Mouse (Mus musculus) layer of hippocampus, adult 9-10 months (tissue): ENCODE measurements at regions not wholly inside any gene's neighbourhood (a gene's known extent, or its start where the extent isn't known, plus 50 kb on each side); places are given as distances from the start of the nearest gene placed in this dataset.

ENCODE experiments used
- DNase-seq: peaks from one replicate; pipeline ENCODE4 v3.0.0; 2022; ENCODE audit warnings: low spot score

- no peak for DNase-seq
Observed at GRCm38 (mm10) chr15:67467404-67468345, 967.0 kb upstream of the Lrrc6 start.

GRCm38 (mm10) chr15:67462863-67463262, 962.2 kb upstream of the Lrrc6 start:
- no peak for DNase-seq

GRCm38 (mm10) chr15:67460384-67460783, 959.7 kb upstream of the Lrrc6 start:
- DNase-seq: no peak

- DNase-seq: peak; percentile 11
Observed at GRCm38 (mm10) chr15:67434284-67434683, 933.6 kb upstream of the Lrrc6 start.

GRCm38 (mm10) chr15:67423922-67424321, 923.2 kb upstream of the Lrrc6 start:
- DNase-seq: no peak

DNA sequence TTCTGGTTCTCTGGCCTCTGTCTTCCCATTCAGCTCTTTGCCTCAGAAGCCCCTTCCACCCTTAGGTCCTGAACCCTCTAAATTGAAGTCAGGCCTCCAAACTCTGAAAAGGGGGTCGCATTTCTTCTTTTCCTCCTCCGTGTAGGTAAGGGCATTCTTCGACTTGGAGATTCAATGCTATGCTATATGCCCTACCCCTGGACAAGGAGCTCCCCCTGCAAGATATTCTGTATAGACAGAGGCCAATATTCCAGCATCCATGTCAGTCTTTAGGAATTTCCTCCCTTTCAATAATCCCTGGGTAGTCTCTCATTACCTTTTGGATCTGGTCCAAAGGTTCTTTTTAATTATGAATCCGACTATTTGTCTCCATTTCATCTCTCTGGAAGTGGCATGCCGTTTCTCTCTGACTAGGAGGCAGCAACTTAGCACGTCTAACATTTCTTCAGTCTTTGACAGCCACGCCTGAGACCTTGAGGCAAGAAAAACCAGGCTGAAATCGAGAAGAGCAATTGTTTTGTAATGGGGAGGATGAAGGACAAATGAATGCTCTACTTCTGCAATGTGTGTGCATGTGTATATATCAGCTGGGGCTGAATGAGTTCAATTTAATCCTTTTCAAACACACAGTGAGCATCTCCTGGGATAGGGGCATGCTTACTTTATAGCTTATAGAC, 921.7 kb upstream of the Lrrc6 start:
- no peak for DNase-seq

DNA sequence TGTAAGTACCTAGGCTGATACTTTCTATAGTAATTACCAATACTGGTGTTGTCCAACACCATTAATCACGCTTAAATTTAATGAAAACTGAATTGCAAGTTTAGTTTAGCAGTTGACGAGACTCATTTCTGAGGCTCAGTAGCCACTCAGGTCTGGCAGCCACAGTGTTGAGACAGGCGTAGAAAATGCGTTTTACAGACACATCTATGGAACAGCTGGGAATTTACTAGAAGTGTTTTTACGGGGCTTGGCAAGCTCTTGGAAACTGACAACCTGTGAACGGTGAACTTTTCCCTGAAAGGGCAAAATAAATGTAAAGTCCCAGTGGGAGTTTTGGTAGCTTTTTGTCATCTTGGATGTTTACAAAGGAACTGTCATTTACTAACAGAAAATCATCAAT, 920.1 kb upstream of the Lrrc6 start:
- no peak for DNase-seq

- no peak for DNase-seq
Observed at GRCm38 (mm10) chr15:67419733-67420132, 919.0 kb upstream of the Lrrc6 start.

GRCm38 (mm10) chr15:67417742-67418163, 917.0 kb upstream of the Lrrc6 start:
- no peak for DNase-seq

DNA sequence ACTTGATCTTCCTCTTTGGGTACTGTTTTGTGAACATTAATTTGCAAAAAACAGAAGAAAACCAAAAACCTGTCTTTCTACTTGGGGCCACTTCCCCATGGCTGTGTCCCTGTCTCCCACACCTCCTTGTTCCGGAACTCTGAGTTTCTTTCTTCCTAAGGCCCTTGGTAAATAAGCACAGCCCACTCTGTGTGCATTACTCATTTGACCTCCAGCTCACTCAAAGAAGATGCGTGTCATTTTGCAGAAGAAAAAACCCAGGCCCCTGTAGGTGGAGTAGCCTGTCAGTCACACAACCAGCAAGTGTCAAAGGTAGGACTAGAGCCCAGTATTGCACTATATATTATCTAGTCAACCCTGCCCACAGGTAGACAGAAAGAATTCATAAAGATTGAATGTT, 915.1 kb upstream of the Lrrc6 start:
- DNase-seq: no peak

DNA sequence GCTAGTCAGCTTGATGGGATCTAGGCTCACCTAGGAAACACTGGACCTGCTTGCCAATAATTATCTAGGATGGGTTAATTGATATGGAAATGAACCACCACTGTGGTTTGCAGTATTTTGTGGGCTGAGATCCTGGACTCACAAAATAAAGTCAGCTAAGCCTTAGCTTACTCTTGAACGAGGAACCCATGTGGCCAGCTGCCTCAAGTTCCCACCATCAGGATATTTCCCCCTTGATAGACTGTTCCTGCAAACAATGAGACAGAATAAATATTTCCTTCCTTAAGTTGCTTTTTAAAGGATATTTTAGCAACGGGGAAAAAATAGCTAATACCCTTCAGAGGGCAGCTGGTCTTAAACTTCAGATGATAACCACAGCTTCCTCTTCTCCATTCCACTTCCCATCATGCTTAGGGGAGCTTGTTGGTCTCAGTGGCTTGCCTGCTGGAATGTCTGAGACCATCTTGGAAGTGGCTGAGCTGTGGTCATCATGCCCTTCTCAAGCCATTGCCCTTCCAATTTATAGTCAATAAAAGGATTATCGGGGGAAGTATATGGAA, 913.7 kb upstream of the Lrrc6 start:
- DNase-seq: no peak

DNA sequence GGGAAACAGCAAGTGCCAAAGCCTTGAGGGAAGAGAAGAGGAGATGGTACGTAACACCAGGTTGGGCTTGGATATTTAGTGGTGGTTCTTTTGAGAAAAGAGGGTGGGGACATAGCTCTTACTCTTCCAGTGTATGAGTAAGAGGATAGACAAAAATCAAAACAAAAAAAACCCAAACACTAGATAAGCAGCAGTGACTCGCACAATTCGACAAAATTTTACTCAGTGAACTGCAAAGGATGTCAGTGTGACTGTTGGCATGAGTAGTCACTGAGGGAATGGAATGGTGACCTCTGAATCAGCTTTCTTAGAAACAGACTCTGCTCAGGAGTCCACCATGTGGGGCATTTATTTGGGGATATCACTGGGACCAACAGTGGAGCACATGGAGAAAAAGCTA, 912.9 kb upstream of the Lrrc6 start:
- no peak for DNase-seq

DNA sequence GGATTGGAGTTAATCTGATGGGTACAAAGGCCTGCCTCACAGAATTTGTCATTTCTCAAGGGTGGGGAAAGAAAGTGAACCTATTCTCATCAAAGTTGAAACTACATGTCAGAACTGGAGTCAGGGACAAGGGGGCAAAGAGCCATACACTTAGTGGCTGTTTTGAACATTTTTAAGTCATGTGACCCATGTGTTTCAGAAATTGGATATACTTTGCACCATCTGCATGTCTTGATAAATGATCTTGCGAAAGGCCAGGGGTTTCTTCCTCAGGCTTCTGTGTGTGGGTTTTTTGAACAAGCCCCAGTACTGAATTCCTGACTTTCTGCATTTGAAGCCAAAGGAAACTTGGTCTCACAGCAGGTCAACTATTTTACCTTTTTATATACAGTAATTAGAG, 911.7 kb upstream of the Lrrc6 start:
- DNase-seq: no peak

GRCm38 (mm10) chr15:67411657-67412056, 910.9 kb upstream of the Lrrc6 start:
- no peak for DNase-seq

DNA sequence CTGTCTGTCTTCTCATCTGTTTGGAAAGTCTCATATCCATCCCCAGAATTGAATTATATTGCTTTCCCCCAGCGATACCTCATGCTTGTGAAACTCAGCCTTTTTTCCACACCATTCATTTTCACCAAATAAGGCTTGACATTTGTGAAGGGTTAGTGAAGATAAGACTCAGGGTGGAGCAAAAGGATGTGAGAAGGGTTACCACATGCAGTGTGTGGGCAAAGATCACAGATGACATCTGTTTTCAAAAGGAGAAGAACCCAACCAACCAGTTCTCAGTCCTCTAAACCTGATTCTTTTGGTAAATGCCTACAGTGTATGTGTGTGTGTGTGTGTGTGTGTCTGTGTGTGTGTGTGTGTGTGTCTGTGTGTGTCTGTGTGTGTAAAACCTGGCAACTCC, 909.3 kb upstream of the Lrrc6 start:
- no peak for DNase-seq

- DNase-seq: no peak
Observed at GRCm38 (mm10) chr15:67408871-67409559, 908.3 kb upstream of the Lrrc6 start.

DNA sequence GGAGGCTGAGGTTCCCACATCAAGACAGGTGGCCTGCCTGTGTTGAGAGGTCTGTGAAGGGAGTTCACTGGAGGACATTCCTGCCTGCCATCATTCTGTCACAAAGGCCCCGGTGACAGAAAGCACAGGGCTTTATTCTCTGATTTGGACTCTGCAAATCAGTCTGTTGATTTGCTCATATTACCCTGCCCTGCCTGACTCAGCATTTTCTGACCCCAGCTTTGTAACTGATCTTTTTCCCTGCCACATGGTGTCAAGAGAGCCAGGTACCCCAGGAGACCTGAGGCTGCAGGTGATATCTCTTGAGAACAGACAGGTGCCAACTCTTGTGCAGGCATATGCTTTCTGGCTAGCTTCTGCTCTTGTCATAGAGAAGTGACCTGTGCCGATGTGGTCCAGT, 906.5 kb upstream of the Lrrc6 start:
- DNase-seq: no peak

GRCm38 (mm10) chr15:67405523-67405922, 904.8 kb upstream of the Lrrc6 start:
- DNase-seq: no peak

- no peak for DNase-seq
Observed at GRCm38 (mm10) chr15:67405011-67405410, 904.3 kb upstream of the Lrrc6 start.

DNA sequence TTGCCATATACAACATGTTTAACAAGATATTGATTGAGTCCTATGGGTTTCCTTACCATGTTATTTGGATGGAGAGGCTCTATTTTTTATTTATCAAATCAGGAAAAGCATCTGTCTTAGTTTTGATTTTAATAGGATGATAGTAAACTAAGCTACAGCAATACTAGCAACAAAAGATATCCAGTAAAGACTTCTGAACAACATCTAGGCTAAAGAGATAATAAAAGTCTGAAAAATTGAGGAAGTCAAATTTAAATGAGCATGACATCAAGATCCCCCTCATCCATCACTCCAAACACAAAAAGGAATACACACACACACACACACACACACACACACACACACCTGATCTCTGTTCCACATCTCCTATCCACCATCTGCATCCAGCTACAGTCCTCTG, 901.6 kb upstream of the Lrrc6 start:
- DNase-seq: no peak

DNA sequence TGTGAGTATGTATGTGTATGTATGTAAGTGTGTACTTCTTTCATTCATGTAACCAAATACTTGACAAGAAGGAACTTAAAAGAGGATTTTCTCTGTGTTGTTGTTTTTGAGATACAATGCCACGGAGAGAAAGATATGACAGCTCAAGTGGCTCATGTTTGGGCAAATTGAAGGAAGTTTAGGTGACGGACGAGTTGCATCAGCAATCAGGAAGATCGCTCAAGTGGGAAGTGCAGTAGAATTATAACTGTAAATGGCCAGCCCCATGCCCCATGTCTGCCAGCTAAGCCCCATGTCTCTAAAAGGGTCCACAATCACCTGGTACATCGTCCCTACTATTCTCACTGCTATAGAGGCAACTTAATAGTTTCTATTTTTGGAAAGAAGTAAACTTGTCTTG, 896.6 kb upstream of the Lrrc6 start:
- no peak for DNase-seq

GRCm38 (mm10) chr15:67395114-67395513, 894.4 kb upstream of the Lrrc6 start:
- no peak for DNase-seq
